Mouse (Mus musculus) left cerebral cortex, adult 9 months (tissue): ENCODE measurements at regions not wholly inside any gene's neighbourhood (a gene's known extent, or its start where the extent isn't known, plus 50 kb on each side); places are given as distances from the start of the nearest gene placed in this dataset.

Source experiments
- DNase-seq, 2 experiments: peaks; one replicate each; pipeline ENCODE4 v3.0.0; 2022; ENCODE audit warnings: low spot score in 2 of 2

DNA sequence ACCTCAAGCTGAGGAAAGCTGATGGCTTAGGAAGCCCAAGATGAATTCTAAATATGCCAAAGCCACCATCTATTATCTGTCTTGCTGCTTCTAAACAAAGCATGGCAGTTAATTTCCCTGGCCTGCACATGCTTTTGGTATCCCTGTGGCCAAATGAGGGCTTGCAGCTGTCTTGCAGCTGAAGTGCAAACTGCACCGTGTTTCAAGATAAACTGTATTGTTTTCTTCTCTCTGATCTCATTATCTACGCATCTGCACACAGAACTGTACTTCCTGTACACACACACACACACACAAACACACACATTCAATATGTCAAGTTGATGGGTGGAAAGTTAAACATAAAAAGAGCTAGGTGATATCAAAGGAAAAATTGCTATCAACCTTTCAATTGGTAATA, 221.7 kb upstream of the Veph1 start:
- no peak for DNase-seq

DNA sequence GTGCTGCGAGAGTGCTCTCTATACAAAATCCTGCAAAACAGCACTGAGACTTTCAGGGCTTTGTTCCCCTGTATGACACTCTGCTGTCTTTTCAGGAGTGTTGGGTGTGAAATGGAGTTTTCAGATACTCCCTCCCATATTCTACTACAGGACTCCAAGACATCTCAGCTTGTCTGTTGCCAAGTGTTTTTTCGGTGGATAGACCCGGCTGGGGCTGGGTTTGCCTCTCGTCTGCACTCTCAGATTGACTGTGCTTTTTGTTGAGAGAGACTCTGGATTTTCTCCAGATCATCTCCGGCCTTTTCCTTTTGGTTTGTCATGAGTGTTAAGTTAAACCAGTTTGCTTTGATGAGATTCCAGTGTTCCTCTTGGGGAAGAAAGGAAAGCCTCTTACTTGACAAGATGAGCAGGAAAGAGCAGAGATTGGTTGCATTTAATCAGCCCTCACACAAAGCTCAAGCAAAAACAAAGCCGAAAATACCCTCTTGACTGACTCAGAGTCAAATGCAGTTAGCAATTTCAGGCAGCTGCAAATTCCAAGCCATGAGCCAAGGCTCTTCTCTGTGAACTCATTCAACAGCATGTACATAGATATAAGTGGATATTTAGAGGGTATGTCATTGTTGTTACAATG, 219.3 kb upstream of the Veph1 start:
- peak in 1 of 2 experiments; percentile 10 for DNase-seq

DNA sequence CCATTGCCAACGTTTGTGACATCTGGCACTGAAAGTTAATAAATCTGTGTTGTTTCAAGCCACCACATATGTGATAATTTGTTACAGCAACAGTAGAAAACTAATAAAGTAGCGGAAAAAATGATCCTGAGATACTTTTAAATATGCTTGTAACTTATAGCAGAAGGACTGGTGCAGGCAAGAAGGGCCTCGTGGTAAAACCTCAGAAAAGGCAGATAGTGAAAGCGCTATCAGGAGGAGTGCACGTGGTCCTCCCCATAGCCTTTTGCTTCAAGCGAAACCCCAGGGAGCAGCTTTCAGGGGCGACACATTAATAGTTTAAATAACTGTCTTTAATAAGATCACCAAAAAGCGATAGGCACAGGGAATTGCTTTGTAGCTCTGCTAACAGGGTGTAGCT, 217.9 kb upstream of the Veph1 start:
- no peak for DNase-seq

DNA sequence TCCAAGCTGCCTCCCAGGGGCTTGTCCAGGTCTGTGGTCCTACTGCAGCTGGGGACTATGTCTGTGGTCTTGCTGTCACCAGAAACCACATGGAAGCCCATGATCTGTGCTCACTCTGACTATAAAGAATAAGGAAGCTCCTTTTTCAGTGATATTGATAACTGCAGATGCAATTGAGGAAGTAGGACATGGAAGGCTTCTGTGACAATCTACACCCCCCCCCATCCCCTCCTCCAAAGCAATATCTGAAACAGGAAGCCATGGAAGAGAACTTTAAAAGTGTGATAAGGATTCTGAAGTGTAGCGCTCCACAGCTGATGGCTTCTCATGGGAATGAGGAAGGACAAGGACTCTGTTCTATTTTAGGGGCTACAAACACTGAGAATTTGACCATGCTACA, 215.8 kb upstream of the Veph1 start:
- DNase-seq, result no peak

DNA sequence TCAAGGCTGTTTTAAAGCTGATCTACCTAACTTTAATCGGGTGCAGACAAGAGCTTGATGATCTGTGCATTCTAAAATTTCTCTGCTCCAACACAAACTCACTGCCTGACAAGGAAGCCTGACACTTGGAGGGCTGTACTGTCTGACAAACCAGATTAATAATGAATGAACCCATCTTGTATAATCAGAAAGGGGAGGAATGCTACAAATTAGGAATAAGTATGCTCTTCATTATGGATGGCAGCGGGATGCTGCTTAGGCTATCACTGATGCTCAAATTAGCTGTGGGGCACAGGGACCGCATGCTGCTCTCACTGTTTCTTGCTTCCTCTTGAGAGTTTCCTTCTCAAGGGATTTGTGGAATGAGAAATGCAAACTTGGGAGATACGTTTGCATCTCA, 213.8 kb upstream of the Veph1 start:
- no peak for DNase-seq

DNA sequence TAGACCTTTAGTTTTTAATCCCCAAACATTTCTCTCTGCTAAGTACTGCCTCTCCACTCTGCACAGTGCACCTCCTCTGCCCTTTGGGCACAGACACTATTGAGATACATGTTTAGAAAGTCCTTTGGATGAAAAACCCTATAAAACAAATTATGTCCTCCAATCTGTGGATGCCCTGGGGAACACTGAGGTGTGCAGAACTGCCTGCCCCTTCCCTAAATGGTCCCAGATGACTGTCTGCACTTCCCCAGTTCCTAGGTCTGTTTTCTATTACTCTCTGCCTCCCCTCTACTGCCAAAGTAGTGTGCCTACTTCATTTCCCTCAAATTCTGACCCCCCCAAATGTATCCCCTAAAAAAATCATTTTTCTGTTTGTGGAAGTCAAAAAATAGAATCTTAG, 209.5 kb upstream of the Veph1 start:
- DNase-seq, result no peak

DNA sequence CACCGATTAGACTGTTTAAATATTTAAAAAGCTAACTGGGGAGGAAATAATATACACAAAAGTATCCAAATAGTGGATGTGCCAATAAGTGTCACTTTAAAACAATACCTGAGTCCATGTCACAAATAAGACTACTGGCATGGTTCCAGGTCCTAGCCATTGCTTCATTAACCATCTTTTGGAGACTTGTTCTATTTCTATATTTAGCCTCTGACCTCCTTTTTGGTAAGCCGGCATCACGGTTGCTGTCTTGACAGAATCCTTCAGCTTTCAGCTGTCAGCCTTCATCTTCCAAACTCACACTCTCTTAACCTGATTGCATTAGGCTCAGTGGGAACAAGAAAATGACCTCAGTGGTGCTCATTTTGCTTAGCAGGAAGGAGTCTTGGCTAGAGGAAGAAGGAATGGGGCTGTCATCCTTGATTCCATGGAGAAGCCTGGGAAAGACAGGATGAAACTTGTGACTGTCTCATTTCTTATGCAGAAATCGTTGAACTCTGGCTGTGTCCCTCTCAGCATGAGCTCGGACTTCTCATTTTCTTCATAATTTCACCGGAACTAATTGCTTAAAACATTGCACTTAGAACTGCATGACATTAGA, 208.9 kb upstream of the Veph1 start:
- DNase-seq, result no peak

DNA sequence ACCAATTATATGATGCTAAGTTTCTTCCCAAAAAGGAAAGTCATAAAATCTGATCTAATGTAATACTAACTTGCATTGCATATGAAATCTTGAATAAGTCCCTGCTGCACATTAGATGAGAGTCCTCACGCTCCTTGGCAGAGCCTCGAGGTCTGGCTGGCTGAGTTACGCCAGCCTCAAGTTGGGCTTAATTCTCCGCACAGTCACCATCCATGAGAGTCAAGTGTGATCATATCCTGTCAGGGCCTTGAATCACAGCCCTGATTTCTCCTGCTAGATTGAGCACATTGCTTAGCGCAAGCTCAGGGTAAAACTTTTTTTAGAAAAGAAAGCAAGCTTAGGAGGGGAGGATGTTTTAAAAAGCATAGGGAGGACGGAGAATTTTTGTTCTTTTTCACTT, 208.1 kb upstream of the Veph1 start:
- DNase-seq, result no peak

DNA sequence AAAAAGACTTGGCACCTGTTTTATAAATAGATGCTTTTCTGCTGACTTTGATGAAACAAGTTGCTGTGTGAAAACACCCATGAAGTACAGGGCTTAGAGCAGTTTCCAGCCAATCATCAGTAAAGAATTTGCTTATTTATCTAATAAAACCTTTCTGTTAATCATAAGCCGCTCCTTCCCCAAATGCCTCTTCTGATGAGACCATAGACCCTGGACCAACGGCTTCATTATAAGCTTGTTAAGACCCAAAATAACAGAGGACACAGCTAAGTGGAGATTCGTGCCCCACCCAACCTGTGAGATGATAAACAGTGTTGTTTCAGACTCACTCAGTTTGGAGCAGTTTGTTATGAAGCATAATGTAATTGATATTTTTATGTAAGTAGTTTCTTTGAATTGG, 207.0 kb upstream of the Veph1 start:
- DNase-seq, result no peak

DNA sequence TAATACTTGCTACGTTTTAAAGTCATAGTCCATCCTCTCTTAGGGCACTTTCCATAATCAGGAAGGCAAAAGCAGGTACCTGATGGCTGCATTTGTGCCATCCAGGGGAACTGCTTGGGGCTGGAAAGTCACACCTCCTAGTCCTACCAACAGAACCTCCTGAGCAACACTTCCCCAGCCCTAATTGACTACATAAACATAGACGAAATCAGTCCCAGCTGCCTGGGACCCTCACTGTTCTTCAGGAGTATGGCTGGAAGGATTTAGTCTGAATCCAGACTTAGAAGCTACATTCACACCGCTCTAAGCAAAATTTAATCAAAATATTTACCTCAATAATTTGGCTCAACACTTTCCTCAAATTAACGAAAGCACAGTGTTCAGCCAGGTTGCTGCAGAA, 205.2 kb upstream of the Veph1 start:
- DNase-seq, result no peak

DNA sequence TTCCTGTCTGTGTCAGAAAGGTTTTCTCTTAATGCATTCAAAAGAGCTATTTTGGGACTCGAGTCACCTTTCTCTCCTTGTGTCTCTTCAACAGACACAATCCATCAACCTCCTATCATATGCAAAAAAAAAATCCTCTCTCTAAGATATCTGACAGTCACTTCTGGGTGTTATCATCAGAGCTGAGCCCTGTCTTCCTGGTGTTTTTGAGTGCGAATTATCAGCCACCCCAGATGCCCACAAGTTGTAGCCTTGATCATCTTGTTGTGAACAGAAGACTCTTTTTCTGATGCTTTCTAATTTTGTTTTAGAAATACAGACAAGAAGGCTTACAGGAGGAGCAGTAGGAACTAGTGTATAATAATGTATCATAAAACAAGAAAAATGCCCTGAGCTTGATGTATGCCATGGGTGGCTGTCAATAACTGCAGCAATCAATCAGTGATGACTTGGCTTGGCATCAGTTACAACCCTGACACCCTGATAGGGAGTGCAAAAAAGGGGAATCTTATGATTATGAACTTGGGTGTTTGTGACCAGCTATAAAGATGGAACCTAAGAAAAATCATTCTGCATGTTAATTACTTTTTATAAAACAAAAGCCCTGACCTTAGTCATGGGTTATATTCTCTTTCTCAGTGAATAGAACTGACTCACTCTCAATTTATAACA, 197.9 kb upstream of the Veph1 start:
- DNase-seq, result no peak

DNA sequence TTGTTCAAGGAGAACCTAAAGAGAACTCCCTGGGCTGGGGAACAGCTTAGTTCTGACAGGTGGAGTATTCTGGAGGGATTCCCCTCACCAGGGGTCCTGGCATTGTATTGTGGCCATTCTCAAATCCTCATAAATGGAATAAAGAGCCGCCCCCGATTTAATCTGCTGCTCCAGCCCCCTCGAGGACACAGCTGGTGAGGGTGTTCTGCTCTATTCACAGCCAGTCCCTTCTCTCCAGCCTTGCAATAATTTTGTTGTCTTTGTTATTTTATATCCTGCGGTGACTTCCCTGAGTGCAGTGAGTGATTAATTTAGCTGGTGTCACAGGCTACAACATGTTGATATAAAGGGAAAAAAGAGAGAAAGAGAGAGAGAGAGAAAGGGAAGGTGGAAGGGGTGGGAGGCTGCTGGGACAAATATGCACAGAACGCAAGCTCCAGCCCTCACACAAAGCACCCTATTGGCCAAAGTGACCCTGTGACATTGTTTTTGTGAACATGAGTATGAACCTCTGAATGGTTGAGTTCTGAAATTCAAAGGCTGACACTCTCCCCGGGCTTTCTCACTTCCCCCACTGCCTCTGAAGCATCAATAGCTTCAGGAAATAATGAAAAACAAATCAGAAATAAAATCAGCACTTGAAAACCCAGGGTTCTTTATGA, 194.2 kb upstream of the Veph1 start:
- no peak for DNase-seq

DNA sequence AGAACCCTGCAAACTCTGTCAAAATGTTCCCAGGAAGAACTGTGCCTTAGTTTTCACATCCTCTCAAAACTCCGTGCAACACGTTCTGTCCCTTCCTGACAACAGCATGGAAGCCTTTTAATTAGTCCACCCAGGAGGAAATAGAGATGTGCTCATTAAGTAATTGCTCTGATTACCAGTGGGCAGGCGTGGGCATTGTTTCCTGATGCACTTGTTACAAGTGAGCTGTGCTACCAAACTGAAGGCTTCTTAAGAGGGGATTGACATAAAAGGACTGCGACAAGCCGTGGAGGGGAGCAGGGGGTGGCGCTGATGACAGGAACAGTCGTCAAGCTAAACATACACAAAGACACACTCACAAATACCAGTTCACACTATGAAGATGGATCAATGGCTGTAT, 192.1 kb upstream of the Veph1 start:
- DNase-seq, result no peak

DNA sequence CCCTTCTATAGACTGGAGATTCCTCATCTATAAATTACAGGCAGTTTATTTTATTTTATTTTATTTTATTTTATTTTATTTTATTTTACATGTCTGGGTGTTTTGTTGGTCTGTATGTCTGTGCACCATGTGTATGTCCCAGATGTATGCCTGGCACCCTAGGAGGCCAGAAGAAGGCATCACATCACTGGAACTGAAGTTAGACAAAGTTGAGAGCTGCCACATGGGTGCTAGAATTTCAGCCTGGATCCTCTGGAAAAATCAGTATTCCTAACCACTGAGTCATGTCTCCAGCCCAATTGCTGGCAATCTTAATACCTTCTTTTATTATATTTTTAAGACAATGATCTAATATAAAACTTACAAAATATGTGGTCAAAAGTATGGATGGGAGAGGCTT, 190.0 kb upstream of the Veph1 start:
- DNase-seq, result no peak

DNA sequence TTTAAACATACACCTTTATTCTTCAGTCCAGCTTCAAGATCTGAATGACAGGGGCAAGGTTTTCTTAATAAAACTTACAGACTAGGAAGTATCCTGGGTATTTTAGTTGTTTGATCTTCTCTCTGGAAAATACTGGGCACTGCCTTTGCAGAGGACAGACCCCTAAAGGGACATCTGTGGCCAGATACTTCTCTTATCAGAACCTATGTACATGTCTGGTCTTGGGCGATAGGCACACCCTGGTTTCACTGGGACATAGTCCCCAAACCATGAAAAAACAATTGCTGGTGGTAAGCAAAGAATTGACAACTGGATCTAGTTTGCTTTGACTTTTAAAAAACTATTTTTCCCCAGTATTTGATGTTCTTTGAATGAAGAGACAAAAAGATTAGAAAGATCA, 189.5 kb upstream of the Veph1 start:
- no peak for DNase-seq

DNA sequence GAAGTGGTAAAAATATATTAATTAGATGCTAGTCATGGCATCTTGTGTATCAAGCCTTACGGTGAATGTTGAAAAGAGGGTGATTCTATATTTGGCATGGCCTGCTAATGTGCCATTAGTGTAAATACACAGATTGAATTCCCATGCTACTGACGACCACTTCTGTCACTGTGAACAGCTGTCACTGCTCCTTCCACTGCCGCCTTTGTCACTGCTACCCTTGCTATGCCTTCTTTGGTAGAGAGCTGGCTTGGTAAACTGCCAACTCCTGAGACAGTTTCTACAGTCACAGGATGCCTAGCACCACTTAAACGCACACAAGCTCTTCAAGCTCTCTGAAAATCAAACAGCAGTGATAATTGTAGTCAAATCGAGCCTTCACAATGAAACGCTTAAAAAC, 184.1 kb upstream of the Veph1 start:
- peak in 1 of 2 experiments; percentile 17 for DNase-seq

DNA sequence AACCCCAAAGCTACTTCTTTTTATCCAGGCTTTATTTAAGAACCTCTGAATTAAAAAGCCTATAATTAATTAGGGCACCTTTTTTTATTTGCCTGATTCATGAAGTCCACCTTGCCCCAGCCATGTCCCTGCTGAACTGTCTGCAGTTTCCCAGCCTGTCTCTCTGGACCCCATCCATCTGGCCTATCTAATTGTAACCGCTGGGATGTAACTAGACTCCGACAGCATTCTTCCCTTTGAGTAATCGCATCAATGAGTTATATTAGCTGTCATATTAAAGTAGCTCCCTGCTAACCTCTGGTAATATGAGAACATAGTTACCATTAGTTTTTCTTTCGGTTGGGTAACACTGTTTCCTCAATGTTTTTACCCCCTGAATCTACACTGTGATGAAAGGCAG, 182.6 kb upstream of the Veph1 start:
- DNase-seq, result no peak

DNA sequence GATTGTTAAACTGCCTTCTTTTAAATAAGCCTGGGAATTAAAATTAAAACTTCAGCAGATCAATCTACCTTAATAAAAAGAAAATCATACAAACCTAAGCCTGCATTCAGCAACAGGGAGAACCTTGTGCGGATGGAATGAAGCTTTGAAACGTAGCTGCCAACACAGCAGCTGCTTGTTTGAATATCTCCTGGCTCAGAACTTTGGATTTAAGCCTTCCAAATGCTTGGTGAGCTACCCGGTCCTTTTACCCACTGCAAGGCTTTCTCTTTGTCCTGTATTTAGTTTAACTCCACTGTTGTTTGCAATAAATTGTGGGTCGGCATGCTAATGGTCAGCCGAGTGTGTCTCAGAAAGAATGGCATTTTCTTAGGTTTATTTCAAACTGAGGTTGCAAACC, 169.7 kb upstream of the Veph1 start:
- DNase-seq, result peak in 1 of 2 experiments; percentile 41

DNA sequence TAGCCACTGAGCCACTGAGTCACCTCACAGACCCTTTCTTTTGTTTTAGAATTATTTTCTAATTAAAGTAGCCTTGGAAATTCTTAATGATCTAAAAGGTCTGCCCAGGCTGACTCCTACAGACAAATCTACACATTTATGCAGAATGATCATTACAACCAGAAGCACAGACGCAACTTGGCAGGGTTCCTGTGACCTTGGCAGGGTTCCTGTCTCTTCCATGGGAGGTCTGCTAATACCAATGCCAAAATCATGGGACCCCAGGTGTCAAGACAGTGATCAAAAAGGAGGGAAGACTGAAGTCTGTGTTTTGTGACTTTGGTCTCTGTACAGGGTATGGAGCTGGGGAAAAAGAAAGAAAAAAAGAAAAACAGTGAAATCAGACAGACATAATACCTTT, 168.7 kb upstream of the Veph1 start:
- DNase-seq, result no peak

DNA sequence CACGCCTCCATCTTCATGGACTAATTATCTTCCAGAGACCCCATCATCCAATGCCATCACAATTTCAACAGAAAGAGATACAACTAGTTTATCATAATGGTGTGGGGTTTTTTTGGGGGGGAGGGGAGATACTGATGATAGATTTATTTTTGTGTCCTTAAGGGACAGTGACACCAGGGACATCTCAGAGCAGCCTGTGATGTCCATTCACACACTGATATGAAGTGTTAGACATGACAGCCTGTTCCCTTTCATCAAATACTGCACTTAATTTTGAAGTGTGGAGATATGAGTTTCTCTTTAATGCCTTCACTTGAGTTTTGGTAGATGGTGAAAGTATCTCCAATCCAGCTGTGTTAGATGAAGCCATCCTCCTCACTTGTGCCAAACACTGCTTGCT, 165.7 kb upstream of the Veph1 start:
- DNase-seq, result no peak

DNA sequence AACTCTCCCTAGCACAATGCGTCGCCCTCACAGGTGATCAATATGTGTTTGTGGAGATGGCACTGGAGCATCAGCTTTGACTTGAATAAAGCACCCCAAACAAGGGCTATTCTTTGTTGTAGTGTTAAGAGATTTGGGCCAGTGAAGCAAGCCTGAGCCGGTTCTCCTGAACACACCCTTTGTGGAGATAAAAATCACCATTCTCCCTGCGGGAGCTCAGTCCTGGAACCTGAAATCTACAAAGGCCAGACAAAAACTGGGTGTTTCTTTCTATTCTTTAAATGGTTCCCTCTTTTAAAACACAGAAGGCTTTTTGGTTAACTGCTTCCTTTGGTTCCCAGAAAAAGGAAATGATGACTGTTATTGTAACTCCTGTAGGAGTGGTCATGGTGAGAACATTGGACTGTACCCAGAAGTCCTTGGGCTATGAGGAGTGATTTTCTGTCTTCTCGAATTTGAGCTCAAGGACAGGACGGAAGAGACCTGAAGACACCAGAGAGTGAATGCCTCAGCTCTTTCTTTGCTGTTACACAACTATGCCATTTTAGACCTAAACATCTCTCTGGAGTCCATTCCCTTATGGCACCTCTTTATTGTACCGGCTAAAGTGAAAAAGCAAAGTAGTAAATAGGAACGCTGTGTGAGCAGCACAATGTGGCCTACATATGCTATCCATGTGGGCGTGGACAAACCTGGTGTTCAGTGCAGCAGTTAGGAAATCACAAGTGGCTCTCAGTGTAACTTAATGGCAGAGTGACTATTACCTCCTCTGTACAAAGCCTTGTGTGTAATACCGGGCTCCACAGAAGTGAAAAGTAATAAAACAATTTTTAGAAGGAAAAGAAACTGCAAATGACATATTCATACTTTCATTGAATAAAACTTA, 149.9 kb upstream of the Veph1 start:
- DNase-seq, result no peak

DNA sequence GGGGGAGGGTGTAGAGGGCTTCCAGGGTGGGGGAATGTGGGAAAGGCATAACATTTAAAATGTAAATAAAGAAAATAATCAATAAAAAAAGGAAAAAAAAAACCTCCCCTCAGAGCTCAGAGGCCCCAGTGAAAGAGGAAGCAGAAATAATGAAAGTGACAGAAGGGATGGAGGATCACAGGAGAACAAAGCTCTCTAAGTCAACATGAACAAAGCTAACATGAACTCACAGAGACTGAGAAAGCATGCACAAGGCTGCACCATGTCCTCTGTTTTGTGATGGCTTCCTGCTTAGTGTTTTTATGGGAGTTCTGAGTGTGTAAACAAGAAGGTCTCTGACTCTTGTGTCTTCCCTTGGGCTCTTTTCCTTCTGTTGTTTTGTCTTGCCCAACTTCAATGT, 136.6 kb upstream of the Veph1 start:
- no peak for DNase-seq
